Mouse (Mus musculus) testis, adult 10 weeks (tissue): Measurements from ENCODE around the gene Slc19a2. TPM values are rescaled to one million over a fixed set of nuclear protein-coding genes. Genes with fewer than 3 reads are reported as not detected.

Experiments
- polyA plus RNA-seq: library from polyadenylated mRNA; stranded (reverse); fragments of 350-450 nt; fragmentation: Illumina TruSeq; extraction: RNeasy Lipid Tissue Mini Kit (QIAGEN cat#74804); gene quantifications from one replicate; pipeline ENCODE4 v1.2.3, GENCODE M21; 2014; ENCODE audit warnings: low read depth, low replicate concordance

Slc19a2 gene
- 21.9 TPM for polyA plus RNA-seq

GRCm38 (mm10) chr1:164248465-164249331 is at the start of gene Slc19a2:
Gene Slc19a2 (plus strand): TSS chr1:164249046.

DNA sequence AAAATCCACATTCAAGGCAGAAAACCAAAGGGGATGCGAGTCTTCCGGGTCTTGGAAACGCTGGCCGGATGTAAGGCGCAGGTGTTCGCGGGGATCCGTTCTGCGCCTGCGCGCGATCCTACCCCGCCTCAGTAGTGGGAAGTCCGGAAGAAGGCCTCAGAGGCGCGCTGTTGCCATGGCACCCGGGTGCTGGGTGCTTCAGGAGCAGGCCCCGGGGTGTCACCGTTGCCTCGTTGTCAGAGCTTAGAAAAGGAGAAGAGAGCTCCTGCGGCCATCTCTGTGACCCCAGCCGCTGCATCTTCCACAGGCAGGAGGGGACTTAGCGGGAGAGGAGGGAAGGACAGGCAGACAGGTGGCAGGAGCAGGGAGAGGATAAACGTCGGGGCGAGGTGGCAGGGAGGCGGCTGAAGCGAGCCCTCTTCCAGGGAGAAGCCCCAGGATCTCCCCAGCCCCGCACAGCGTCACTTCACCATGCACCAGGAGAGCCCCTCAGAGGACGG is 26.7 kb downstream of the Slc19a2 start, which contains the start of gene Ccdc181:
Gene Ccdc181 (plus strand): TSS at position 131 of the 500 bp plus-strand sequence.

GRCm38 (mm10) chr1:164303821-164304220 is 55.0 kb downstream of the Slc19a2 start, which contains the start of gene Nme7:
Gene Nme7 (plus strand): TSS chr1:164304121.

GRCm38 (mm10) chr1:164307124-164307751 is 58.4 kb downstream of the Slc19a2 start, which contains the start of gene Blzf1:
Gene Blzf1 (minus strand): TSS chr1:164307489.

Other genes starting within 250 kb of the Slc19a2 start
- gene Sele, start 200.8 kb upstream of the Slc19a2 start, polyA plus RNA-seq, result 1.8 TPM
- gene Sell, start 187.1 kb upstream of the Slc19a2 start, polyA plus RNA-seq, result 10.5 TPM
- 0.76 TPM for gene Selp, start 133.8 kb upstream of the Slc19a2 start, polyA plus RNA-seq
- 7.7 TPM for gene F5, start 97.2 kb upstream of the Slc19a2 start, polyA plus RNA-seq
- 712 TPM for gene Ccdc181, start 26.5 kb downstream of the Slc19a2 start, polyA plus RNA-seq
- gene Nme7, start 55.1 kb downstream of the Slc19a2 start, polyA plus RNA-seq, result 146 TPM
- 66.9 TPM for gene Blzf1, start 58.4 kb downstream of the Slc19a2 start, polyA plus RNA-seq
- gene Atp1b1, start 209.3 kb downstream of the Slc19a2 start, polyA plus RNA-seq, result 43.8 TPM